Mouse (Mus musculus) retina, postnatal 7 days (tissue): ENCODE data around the gene Kynu.
A peak's percentile ranks its signal among the peaks of the same experiment; 100 is the strongest.

Experiments used
- DNase-seq: peaks from one replicate; pipeline ENCODE4 v3.0.0-alpha.2; 2012; ENCODE audit warnings: low read depth, low spot score

Gene Kynu

DNA sequence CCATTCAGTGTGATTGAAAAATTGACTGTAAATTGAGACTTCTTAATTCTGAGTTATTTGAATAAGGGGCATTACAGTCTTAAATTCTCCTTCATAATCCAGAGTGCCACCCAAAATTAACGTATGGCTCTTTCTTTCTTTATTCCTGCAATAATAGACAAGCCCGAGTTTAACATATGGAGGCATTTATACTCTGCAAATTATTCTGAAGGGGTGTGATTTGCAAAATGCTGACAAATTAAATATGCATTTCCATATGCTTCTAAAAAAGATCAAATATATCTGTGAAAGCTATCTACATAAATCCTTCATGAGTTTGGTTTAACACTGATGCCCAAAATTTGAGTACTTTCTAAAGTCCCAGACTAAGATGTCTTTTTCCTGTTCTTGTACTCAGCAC is 91.8 kb downstream of the Kynu start:
- DNase-seq, result no peak

DNA sequence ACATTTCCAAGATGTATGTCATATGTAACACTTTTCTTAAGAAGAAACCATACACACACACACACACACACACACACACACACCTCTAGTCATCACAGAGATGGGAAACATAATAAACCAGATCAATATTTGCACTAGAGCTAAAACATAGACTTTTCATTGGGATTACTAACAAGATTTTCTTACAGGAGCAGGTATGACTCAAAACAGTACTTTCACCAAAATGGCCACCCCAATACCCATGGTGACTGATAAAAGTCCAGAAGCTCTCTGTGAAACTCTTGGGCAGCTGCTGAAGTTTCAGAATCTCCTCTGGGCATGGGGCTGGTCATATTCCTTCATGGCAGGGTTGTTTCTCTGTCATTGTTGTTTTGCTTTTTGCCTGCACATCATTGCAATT is 114.5 kb downstream of the Kynu start:
- no peak for DNase-seq

DNA sequence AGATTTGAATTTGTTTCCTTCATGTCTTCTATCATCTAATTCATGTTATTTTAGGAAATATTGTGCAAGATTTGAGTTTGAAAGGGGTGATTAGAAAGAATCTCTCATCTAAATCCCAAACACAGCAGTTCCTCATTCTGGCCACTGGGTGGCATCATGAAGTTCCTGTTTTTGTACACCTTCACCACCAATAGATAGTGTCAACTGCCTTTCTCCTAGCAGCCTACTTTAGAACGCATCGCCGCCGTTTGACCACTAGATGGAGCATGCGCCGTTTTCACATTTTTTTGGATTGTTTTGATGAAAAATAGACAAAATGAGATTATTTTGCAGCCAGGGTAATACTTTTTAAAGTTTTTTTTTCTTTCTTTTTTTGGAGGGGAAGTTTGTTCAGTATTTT is 118.5 kb downstream of the Kynu start:
- peak; percentile 56 for DNase-seq

DNA sequence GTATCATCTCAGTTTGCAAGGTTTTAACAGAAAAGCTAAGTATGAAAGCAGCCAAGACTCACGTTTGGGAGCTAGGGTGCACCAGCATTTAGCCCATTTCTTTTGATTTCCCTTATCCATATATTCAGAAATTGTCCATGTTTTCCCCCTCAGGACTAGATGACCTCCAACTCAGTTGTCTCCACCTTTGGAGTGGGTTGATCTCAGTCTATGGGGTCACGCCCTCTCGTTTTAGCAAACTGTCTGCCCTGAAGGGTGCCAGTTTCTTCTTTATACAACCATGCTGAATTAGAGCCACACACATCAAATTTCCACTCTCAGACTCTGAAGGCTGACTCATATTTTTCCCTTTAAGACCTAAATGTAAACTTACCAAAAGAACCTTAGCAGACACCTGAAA is 119.0 kb downstream of the Kynu start:
- DNase-seq, result no peak

DNA sequence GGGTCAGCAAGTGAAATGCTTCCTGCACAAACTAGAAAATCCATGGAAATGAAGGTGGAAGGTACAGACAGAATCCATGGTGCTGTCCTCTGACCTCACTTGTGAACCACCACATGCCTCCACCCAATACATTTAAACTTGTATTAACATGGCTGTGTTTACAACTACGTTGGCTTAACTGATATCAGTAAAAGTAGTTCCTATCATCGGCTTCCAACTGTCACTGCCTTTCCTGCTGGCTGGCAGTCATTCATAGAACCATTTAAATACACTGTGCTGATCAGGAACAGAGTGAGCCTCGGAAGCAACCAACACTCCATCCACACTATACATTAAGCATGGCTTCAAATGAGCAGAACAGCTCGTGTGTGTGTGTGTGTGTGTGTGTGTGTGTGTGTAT is 120.1 kb downstream of the Kynu start:
- no peak for DNase-seq

DNA sequence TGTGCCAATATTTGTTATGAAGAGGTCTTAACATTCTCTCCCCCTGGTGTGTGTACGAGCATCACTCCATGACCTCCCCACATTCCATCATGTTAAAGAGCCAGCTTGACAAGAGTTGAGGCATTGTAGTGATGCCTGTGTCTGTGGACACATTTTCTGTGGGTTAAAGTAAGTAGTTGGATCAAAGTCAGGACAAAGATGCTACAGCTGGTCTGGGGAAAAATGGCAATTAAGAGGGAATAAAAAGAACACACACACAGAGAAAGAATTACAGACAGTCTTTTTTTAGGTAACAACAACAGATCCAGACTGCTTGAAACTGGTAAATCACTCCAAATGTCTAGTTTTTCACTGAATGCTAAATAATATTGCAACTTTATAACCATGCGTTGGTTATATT is 135.3 kb downstream of the Kynu start:
- DNase-seq, result no peak

DNA sequence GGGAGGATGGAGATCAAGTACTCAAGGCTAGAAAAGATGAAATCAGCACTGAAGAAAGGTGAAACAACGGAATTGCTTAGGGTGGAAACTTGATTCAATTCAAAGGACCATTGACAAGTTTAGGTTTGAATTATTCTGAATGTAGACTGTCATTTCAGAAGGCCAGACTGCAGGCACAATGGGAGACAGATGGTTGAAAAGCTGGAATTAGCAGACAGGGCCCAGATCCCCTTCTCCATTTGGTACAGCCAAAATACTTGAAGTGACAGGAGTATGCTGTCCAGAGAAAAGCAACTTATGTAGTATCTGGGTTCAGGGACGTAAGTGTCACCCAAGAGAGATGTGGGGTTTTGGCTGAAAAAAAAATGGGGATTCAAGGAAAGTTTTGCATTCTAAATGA is 136.2 kb downstream of the Kynu start:
- no peak for DNase-seq

DNA sequence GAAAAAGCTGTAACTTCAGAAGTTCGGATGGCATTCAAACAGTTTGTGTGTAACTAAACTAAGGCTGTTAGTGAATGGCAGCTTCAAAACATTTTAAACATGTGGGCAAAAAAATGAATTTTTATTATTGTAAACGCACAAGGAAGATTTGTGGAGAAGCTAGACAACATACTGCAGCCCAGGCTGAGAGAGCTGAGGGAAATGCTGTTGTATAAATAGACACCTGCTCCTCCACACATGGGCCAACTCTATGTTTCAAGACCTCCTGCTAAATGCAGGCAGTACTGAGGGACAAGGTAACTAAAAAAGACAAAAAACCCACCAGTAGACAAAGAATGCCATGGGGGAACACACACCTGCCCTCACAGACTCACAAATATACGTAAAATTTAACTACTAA is 140.5 kb downstream of the Kynu start:
- no peak for DNase-seq

DNA sequence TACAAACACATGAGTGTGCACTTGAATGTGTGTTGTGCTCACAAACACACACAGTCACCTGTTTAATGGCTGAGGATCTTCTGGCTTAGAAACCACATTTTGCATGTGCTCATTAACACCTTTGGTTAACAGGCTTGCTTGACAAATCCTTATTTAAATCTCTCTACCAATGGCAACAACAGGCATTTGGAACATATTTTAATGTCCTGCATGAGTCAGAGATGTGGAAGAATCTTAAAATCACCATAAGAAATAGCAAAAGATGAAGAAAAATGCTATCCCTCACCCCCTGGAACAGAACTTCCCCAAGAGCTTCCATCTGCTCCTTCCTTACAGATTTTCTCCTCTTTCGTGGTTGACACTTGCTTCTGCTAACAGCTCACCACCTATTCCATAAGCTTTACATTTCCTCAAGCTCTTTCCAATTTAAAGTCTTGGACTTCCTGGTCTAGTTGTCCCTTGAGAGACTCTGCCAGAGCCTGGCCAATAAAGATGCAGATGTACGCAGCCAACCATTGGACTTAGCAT is 157.5 kb downstream of the Kynu start:
- no peak for DNase-seq

DNA sequence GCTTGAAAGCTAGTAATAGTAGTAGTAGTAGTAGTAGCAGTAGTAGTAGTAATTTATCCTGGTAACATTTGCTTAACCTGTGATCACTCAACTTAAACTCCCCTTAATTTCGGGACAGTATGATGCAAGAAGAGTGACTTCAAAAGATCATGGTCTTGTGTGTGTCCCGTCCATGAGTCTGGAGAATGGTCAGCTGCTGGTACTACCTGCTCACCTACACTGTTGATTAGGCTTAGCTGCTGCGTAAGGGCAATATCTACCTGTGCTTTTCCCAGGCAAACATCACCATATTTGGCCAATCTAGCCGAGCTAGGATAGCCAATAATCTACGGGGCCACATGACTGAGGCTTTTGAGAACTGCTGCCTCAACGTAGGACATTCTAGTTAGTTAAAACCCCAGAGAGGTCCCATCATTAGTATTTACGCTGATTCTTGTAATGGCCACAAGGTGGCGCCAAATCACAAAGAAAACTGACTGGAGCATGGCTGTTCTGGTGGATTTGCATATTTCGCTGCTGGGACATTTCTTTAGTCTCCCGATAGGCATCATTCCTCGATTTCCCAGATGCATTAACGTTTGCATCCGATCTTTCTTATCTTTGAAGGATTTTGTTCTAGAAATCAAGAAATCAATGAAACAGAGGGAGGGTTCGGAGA is 167.4 kb downstream of the Kynu start:
- peak; percentile 72 for DNase-seq

DNA sequence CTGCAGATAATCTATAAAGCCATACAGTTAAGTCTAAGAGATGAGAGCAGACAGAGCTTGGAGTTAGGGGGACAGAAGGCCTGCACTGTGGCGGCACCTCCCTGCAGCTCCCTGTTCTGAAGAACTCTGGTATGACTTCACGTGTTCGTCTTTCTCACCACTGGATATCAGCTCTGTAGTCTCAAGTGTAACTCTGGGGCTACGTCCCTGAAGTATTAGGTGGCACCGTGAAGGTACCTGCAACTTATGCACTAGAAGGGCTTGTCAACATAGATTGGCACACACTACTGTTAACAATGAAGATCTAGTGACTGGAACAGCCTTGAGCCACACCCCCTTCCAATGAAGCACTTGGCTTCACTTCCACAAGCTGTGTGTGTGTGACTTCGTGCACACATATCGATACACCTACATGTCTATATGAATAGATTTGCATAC is 168.0 kb downstream of the Kynu start:
- no peak for DNase-seq

DNA sequence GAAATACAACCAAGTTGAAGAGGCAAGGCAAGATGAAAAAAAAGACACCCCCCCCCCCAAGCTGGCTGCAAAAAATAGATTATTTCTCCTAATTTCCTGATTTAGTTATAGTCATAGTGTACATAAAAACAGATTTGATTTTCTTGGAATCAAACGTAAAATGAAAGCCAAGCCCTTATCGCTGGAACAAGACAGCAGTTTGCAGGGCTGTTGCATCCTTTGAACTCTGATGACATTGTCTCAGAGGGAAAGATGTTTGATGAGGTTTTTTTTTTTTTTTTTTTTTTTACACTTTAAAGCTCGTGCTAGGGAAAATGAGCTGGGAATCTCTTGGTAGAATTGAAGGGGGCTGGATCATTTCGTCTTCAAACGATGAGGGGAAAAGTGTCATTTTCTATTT is 172.1 kb downstream of the Kynu start:
- no peak for DNase-seq

DNA sequence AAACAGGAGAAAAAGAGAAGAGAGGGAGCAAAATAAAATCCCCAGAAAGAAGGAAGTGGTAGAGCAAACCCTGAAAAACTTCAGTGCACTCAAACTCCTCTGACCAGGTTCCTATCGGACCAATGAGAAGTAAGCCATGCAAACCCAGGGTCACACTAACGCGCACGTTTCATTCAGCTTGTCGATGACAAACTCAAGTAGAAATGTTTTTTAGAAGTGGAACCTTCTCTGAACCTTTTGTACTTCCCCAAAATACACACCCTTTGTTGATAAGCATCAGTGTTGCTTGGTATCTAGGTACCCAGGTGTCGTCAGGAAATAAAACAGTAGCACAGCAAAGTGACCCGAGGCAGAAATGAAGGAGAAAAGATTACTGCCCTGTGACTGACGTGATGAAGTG is 172.6 kb downstream of the Kynu start:
- no peak for DNase-seq

DNA sequence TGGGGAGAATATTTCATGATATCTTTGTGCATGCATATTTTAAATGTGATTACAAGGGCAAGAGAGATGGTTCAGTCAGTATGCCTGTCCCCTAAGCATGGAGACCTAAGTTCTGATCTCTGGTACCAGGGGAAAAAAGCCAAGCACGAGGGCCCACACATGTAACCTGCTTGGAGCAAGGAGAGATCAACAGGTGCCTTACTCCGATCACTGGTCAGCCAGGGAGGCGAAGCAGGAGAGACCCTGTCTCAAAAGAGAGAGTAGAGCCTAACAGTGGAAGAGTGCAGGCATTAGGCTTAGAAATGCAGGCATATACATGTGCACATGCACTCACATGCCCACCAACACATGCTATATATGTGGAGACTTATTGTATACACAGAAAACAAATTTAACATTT is 173.7 kb downstream of the Kynu start:
- DNase-seq, result no peak
